Mouse (Mus musculus) cerebellum, adult 11 months (tissue): ENCODE results near the gene Ring1.

Source experiments
- DNase-seq: peaks from one replicate; pipeline ENCODE4 v3.0.0; 2022

Gene Ring1

DNA sequence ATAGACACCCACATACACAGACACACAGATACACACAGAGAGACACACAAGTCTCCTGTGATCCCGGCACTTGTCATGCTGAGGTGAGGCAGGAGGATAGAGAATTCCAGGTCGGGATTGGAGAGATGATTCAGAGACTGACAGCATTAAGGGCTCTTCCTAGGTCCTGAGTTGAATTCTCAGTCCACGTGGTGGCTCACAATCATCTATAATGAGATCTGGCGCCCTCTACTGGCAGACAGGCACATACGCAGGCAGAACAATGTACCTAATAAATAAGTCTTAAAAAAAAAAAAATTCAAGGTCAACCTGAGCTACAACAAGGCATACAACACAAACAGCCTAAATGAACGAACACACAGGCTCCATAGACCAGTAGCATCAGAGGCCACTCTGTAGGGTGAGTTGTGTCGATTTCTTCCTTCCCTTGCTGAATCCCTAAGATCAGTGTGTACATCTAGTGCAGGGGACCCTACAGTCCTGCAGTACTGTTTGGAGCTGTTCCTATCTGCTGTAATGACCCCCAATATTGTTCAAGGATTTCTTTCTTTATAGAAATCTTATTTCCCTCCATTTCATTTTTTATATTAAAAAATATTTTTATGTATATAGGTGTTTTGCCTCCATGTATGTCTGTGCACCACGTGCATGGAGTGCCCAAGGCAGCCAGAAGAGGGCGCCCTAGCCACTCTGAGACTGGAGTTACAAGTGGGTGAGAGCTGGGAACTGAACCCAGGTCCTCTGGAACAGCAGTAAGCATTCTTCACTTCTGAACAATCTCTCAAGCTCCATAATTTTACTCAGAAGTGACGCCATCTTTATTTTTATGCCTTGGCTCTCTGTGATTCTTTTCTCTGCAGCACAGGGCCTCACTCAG is 32.5 kb downstream of the Ring1 start:
- DNase-seq, result peak; percentile 45

DNA sequence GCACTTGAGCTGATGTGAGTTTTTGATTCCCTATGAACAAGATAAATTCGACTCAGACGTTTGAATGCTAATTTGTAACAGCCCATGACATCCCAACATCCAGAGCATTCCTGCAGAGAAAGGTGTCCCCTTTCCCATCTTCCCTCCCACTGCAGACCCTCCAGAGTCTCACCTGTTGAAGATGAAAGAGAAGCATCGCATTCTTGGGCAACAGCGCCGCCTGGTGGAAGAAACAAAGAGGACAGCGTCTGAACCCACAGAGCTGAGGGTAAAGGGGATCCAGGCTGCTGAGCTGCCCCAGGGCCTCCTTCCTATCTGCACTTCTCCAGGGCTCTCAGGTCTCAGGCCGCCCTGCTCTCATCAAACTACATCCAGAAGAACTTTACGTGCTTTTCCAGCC is 42.3 kb downstream of the Ring1 start:
- DNase-seq, result peak; percentile 64

DNA sequence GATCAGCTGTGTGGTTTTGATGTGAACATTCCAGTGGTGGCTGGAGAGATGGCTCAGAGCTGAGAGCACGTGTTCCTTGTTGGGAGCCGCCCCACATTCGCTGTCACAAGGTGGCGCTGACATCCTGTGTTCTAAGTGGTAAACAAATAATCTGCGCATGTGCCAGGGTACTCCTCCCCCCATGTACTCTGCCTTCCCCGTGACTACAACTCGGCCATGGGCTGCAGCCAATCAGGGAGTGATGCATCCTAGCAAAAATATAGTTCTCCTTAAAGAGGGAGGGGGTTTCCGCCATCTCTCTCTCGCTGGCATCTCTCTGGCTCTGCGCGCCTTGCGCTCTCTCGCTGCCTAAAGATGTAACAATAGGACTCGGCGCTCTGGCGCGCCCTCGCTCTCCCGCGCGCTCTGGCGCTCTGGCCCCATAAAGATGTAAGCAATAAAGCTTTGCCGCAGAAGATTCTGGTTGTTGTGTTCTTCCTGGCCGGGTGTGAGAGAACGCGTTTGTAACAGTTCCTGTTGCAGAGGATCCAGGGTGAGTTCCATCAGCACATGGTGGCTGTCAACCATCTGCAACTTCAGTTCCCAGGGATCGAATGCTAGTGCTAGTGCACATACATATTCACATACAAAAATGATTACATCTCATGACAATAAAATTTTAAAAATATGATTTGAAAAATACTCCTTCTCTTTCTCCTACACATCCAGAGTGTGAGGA is 43.1 kb downstream of the Ring1 start:
- DNase-seq, result peak; percentile 87

DNA sequence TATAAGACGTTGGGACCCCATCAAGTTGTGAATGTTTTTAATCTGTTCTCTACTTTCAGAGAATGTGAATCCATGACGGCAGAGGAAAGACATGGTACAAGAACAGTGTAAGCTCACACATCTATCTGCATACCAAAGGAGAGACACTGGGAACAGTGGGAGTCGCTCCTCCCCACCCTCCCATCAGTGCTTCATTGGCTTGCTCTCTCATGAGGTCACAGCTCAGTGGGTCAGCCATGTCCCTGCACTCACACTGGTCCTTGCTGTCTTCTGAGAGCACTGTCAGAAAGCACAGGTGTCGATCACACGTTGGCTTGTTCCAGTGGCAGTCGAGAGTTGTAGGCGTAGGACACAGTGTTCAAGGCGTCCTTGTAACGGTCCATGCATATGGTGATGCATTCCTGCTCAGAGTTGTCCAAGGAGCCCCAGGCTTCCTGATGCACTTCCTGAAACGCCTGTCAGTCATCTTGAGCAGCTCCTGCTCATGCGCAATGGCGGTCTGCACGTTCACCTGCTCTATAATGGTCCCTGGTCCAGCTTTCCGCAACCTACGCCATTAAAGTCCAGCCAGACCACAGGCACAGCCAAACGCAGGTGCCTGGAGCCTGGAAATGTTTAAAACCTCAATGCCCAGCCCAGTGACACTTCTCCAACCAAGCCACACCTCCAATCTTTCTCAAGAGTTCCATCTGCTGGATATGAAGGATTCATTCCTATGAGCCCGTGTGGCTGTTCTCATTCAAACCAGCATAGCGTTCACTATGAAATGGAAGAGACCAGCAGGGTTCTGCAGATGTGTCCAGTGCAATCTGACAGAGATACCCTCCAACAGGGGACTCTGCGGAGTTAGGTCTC is 44.1 kb downstream of the Ring1 start:
- DNase-seq, result no peak

DNA sequence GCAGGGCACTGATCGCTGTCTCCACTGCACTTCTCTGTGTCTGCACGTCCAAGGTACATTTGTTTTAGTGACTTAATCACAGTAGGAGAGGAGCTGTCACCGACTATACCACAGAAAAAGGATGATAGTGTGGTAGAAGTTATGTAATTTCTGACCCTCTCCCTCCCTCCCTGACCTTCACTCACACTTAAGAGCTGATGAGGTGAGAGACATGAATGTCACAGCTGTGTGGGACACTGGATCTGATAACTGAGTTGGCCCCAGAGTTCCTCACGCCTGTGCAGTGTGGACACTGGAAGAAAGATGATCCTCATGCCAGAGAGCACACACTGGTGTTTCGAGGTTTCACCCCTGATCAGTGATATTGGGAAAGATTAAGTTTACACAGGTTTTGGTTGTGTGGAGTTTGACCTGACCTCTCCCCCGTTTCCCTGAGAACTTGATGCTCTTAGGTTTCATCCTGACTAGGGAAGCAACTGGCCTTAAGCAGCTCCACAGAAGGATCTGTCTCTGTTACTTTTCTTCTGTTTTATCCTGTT is 44.9 kb downstream of the Ring1 start:
- no peak for DNase-seq

DNA sequence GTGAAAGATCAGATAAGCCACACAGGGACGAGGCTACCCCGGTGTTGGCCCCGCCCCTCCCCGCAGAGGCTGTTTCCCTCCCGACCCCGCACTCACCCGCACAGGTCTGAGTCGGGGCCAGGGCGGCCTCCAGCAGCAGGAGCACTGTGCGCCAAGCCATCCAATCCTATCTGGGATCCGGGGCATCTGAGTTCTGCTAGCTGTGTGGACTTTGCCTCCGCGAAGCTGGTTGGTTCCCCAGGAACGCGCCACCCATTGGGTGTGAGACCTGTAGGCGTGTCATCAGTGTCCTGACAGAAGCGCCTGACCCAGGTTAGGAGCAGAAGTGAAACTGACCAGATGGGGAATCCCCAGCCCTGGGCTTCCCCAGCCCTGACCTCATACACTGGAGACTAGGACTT is 45.8 kb downstream of the Ring1 start:
- peak; percentile 75 for DNase-seq

DNA sequence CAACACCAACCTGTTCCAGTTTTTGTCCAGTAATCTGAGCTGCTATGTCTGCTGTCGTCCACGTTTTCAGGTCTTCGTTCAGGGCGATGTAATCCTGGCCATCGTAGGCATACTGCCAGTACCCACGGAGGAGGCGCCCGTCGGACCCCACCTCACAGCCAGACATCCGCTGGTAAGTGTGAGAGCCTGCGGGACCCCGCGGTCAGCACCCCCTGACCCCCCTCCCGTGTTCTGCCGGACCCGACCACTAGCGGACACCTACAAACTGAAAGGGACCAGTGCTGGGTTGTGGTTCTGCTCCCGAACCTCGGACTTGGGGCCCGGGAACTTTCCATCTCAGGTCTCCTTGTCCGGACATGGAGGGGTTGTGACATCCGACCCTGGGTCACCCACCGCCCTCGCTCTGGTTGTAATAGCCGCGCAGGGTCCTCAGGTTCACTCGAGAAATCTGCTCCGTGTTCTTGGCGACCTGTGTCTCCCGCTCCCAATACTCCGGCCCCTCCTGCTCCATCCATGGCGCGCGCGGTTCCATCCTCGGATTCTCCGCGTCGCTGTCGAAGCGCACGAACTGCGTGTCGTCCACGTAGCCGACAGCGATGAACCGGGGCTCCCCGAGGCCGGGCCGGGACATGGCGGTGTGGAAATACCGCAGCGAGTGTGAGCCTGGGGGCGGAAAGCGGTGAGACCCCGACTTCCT is 46.5 kb downstream of the Ring1 start:
- no peak for DNase-seq

DNA sequence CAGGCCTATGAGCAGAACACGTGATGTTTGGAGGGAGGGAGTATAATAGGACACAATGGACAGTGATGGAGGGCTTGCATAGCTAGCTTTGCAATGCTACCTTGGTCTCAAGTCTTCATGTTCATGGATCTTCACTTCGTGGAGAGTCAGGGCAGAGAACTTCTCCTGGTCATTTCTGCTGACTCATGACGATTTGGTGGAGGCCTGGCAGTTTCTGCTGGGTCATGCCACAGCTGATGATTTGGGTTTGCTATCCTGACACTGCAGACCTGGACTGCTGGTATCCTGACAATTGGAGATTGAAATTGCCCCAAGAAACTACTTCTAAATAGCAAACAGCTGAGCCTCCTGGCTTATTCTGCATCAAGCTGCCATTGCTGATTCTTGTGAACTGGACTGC is 50.9 kb downstream of the Ring1 start:
- no peak for DNase-seq

DNA sequence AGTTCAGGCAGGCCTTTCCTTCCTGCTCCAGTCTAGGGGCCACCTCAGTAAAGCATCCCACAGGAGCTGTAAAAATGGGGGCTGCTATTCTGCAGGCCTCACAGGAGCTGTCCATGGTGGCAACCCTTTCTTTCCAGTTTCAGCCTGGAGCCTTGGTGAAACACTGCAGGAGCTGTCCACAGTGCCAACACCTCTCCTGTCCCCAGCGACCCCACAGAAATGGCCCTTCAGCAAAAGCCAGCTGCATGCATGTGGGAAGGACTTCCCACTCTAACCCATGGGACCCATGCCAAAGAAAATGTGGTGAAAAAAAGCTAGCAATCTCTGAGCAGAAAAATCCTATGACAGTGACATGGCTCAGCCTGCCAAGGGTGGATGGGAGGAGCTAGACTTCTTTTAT is 51.8 kb downstream of the Ring1 start:
- DNase-seq, result no peak
